Mouse (Mus musculus): ENCODE results near the gene Wdr95. TPM values are rescaled to one million over a fixed set of nuclear protein-coding genes. Genes with fewer than 3 reads are reported as not detected.

The Wdr95 gene
- polyA plus RNA-seq, 1 experiment from 2014 or later, result 0.19 TPM

- ATAC-seq (ENCODE audit: insufficient number of reproducible peaks, low FRiP score, low TSS enrichment, low read depth), result no peak
- no peaks in the 10 kb centered on the region for H3K36me3 ChIP-seq
- H3K4me3 ChIP-seq, result no peak overlapping the region
- no peaks in the 10 kb centered on the region for H3K9me3 ChIP-seq
- H3K4me2 ChIP-seq, result no peak overlapping the region
- H3K27me3 ChIP-seq, result no peaks in the 10 kb centered on the region
- 0 out of 2 replicates have a peak, but pooled peaks cover 5% of the 10 kb centered on the region for H3K4me1 ChIP-seq
- no peak overlapping the region for H3K9ac ChIP-seq
- WGBS, result 94% methylated on average over 11 of the region's 11 CpGs
- no peak overlapping the region for H3K27ac ChIP-seq
Measured at GRCm38 (mm10) chr5:149553373-149553772, 24.9 kb downstream of the Wdr95 start.

GRCm38 (mm10) chr5:149554397-149554796 is 25.9 kb downstream of the Wdr95 start:
- Histone ChIP-seq H3K4me1 (0 out of 2 replicates have a peak, but pooled peaks cover 5% of the 10 kb centered on the region), H3K4me3 (no peak overlapping the region), H3K9ac (no peak overlapping the region), H3K4me2 (no peak overlapping the region), H3K9me3 (no peaks in the 10 kb centered on the region), H3K27me3 (no peaks in the 10 kb centered on the region), H3K27ac (no peak overlapping the region), H3K36me3 (no peaks in the 10 kb centered on the region)
- ATAC-seq (ENCODE audit: insufficient number of reproducible peaks, low FRiP score, low TSS enrichment, low read depth), result no peak
- whole genome bisulfite sequencing, result 70% methylated on average over 8 of the region's 8 CpGs

GRCm38 (mm10) chr5:149560903-149561588 is 32.6 kb downstream of the Wdr95 start:
- WGBS, result 58% methylated on average over 11 of the region's 11 CpGs
- H3K9me3 ChIP-seq, result no peaks in the 10 kb centered on the region

GRCm38 (mm10) chr5:149566026-149566425 is 37.5 kb downstream of the Wdr95 start:
- no peaks in the 10 kb centered on the region for H3K36me3 ChIP-seq
- no peaks in the 10 kb centered on the region for H3K27me3 ChIP-seq
- no peak for ATAC-seq (ENCODE audit: insufficient number of reproducible peaks, low FRiP score, low TSS enrichment, low read depth)
- H3K4me1 ChIP-seq, result peaks cover 24% of the 10 kb centered on the region
- H3K9ac ChIP-seq, result no peak overlapping the region
- no peak overlapping the region for H3K4me2 ChIP-seq
- H3K9me3 ChIP-seq, result no peaks in the 10 kb centered on the region
- no peak overlapping the region for H3K4me3 ChIP-seq
- H3K27ac ChIP-seq, result no peak overlapping the region
- WGBS, result 36% methylated on average over 11 of the region's 11 CpGs

More at GRCm38 (mm10) chr5:149560903-149561588, 32.6 kb downstream of the Wdr95 start:
- no peaks in the 10 kb centered on the region for H3K36me3 ChIP-seq
- H3K27ac ChIP-seq, result no peak overlapping the region
- no peak for ATAC-seq (ENCODE audit: insufficient number of reproducible peaks, low FRiP score, low TSS enrichment, low read depth)
- no peak overlapping the region for H3K4me2 ChIP-seq
- no peak overlapping the region for H3K9ac ChIP-seq
- H3K27me3 ChIP-seq, result no peaks in the 10 kb centered on the region
- H3K4me3 ChIP-seq, result no peak overlapping the region
- H3K4me1 ChIP-seq, result peaks cover 8% of the 10 kb centered on the region

GRCm38 (mm10) chr5:149566957-149567356 is 38.5 kb downstream of the Wdr95 start:
- no peak overlapping the region for H3K4me3 ChIP-seq
- peaks cover 24% of the 10 kb centered on the region for H3K4me1 ChIP-seq
- H3K4me2 ChIP-seq, result no peak overlapping the region
- H3K27me3 ChIP-seq, result no peaks in the 10 kb centered on the region
- H3K27ac ChIP-seq, result 0 out of 2 replicates have a peak overlapping the region, but pooled peaks have one; percentile 2
- WGBS, result 56% methylated on average over 5 of the region's 5 CpGs
- no peaks in the 10 kb centered on the region for H3K36me3 ChIP-seq
- peak; percentile 60; the same call in 1 of the 2 replicates for ATAC-seq (ENCODE audit: insufficient number of reproducible peaks, low FRiP score, low TSS enrichment, low read depth)
- no peak overlapping the region for H3K9ac ChIP-seq
- H3K9me3 ChIP-seq, result no peaks in the 10 kb centered on the region

GRCm38 (mm10) chr5:149568993-149569392 is 40.5 kb downstream of the Wdr95 start:
- WGBS, result 43% methylated on average over 13 of the region's 13 CpGs
- H3K4me1 ChIP-seq, result peaks cover 23% of the 10 kb centered on the region
- H3K27me3 ChIP-seq, result no peaks in the 10 kb centered on the region
- H3K4me3 ChIP-seq, result no peak overlapping the region
- no peak overlapping the region for H3K9ac ChIP-seq
- H3K4me2 ChIP-seq, result no peak overlapping the region
- H3K27ac ChIP-seq, result peak overlapping the region; percentile 33; the same call in 1 of the 2 replicates
- H3K9me3 ChIP-seq, result no peaks in the 10 kb centered on the region
- ATAC-seq (ENCODE audit: insufficient number of reproducible peaks, low FRiP score, low TSS enrichment, low read depth), result no peak
- no peaks in the 10 kb centered on the region for H3K36me3 ChIP-seq

GRCm38 (mm10) chr5:149576977-149577376 is 48.5 kb downstream of the Wdr95 start:
- Histone ChIP-seq H3K36me3 (no peaks in the 10 kb centered on the region), H3K9me3 (no peaks in the 10 kb centered on the region), H3K4me1 (peaks cover 6% of the 10 kb centered on the region), H3K4me2 (no peak overlapping the region), H3K9ac (no peak overlapping the region), H3K27ac (no peak overlapping the region), H3K4me3 (no peak overlapping the region), H3K27me3 (no peaks in the 10 kb centered on the region)
- no peak for ATAC-seq (ENCODE audit: insufficient number of reproducible peaks, low FRiP score, low TSS enrichment, low read depth)
- WGBS, result 49% methylated on average over 10 of the region's 10 CpGs

GRCm38 (mm10) chr5:149577449-149577848 is 49.0 kb downstream of the Wdr95 start:
- WGBS, result 34% methylated on average over 10 of the region's 10 CpGs

GRCm38 (mm10) chr5:149582642-149583262 is 54.3 kb downstream of the Wdr95 start:
- H3K9ac ChIP-seq, result no peak overlapping the region
- no peak for ATAC-seq (ENCODE audit: insufficient number of reproducible peaks, low FRiP score, low TSS enrichment, low read depth)
- 56% methylated on average over 5 of the region's 5 CpGs for WGBS

More at GRCm38 (mm10) chr5:149577449-149577848, 49.0 kb downstream of the Wdr95 start:
- H3K36me3 ChIP-seq, result no peaks in the 10 kb centered on the region
- no peak overlapping the region for H3K27ac ChIP-seq
- H3K27me3 ChIP-seq, result no peaks in the 10 kb centered on the region
- ATAC-seq (ENCODE audit: insufficient number of reproducible peaks, low FRiP score, low TSS enrichment, low read depth), result no peak
- no peak overlapping the region for H3K4me3 ChIP-seq
- no peak overlapping the region for H3K9ac ChIP-seq
- peaks cover 6% of the 10 kb centered on the region for H3K4me1 ChIP-seq
- no peak overlapping the region for H3K4me2 ChIP-seq
- H3K9me3 ChIP-seq, result no peaks in the 10 kb centered on the region

GRCm38 (mm10) chr5:149583507-149583906 is 55.0 kb downstream of the Wdr95 start:
- Histone ChIP-seq H3K27ac (no peak overlapping the region), H3K9me3 (no peaks in the 10 kb centered on the region), H3K27me3 (no peaks in the 10 kb centered on the region), H3K4me1 (peaks cover 9% of the 10 kb centered on the region; the same call in 1 of the 2 replicates), H3K4me2 (no peak overlapping the region), H3K36me3 (no peaks in the 10 kb centered on the region), H3K9ac (no peak overlapping the region), H3K4me3 (no peak overlapping the region)
- ATAC-seq (ENCODE audit: insufficient number of reproducible peaks, low FRiP score, low TSS enrichment, low read depth), result no peak
- WGBS, result 15% methylated on average over 8 of the region's 8 CpGs

More at GRCm38 (mm10) chr5:149582642-149583262, 54.3 kb downstream of the Wdr95 start:
- H3K4me3 ChIP-seq, result no peak overlapping the region
- no peak overlapping the region for H3K4me2 ChIP-seq
- H3K27ac ChIP-seq, result no peak overlapping the region
- H3K27me3 ChIP-seq, result no peaks in the 10 kb centered on the region
- H3K36me3 ChIP-seq, result no peaks in the 10 kb centered on the region
- no peaks in the 10 kb centered on the region for H3K9me3 ChIP-seq
- peaks cover 9% of the 10 kb centered on the region; the same call in 1 of the 2 replicates for H3K4me1 ChIP-seq

- no peak overlapping the region for H3K4me3 ChIP-seq
- H3K27ac ChIP-seq, result no peak overlapping the region
- no peaks in the 10 kb centered on the region for H3K27me3 ChIP-seq
- H3K9me3 ChIP-seq, result no peaks in the 10 kb centered on the region
- H3K4me2 ChIP-seq, result no peak overlapping the region
- 44% methylated on average over 8 of the region's 8 CpGs for WGBS
- H3K4me1 ChIP-seq, result peaks cover 9% of the 10 kb centered on the region; the same call in 1 of the 2 replicates
- H3K36me3 ChIP-seq, result no peaks in the 10 kb centered on the region
- no peak for ATAC-seq (ENCODE audit: insufficient number of reproducible peaks, low FRiP score, low TSS enrichment, low read depth)
- H3K9ac ChIP-seq, result no peak overlapping the region
Measured at GRCm38 (mm10) chr5:149584154-149584655, 55.7 kb downstream of the Wdr95 start.

- Histone ChIP-seq H3K4me3 (no peak overlapping the region), H3K9me3 (no peaks in the 10 kb centered on the region), H3K27ac (no peak overlapping the region), H3K27me3 (no peaks in the 10 kb centered on the region), H3K36me3 (no peaks in the 10 kb centered on the region), H3K9ac (no peak overlapping the region), H3K4me1 (peaks cover 9% of the 10 kb centered on the region; the same call in 1 of the 2 replicates), H3K4me2 (no peak overlapping the region)
- 94% methylated on average over 1 of the region's 1 CpGs for WGBS
- ATAC-seq (ENCODE audit: insufficient number of reproducible peaks, low FRiP score, low TSS enrichment, low read depth), result no peak
Measured at GRCm38 (mm10) chr5:149585231-149585630, 56.8 kb downstream of the Wdr95 start.

Measured in limb, embryonic 15.5 days (tissue).